9 mouse cellular contexts compared by ENCODE assay signal in the genomic region with DNA sequence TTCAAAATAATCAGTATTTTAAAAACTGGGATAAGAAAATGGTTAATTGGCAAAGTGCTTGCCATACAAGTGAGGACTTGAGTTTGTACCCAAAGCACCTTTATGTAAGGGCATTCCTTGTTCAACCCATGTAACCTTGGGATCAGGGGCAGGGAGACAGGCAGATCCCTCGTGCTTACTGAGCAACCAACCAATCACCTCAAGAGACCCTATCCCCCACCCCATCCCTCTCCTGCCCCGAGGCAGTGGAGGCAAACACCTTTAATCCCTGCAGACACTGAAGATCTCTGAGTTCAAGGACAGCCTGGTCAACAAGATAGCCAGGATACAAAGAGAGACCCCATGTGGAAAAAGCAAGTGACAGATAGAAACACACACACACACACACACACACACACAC. TPM values are rescaled to one million over a fixed set of nuclear protein-coding genes. Genes with fewer than 3 reads are reported as not detected.
A peak's percentile ranks its signal among the peaks of the same experiment; 100 is the strongest.
DNase-seq lines count a peak whose midpoint lies in the region; ATAC-seq and TF ChIP-seq lines count a peak whose summit lies in the region.
"Had no signal": no experiment of that assay in that cellular context is flagged by ENCODE, and none has a peak within 500 bp of the region (broad histone marks: within the 10 kb centered on the region; RNA-seq: fewer than 3 reads in every experiment).

No protein-coding gene starts in this region.

- no peaks in the 10 kb centered on the region for H3K27me3 ChIP-seq in heart, embryonic 16.5 days (ENCODE audit: control insufficient read depth, insufficient read depth, low read length)
- H3K27me3 ChIP-seq in intestine, embryonic 14.5 days (replicated peaks; ENCODE audit: control insufficient read depth, insufficient read depth, low read length), result no peaks in the 10 kb centered on the region
- no peaks in the 10 kb centered on the region for H3K27me3 ChIP-seq in midbrain, embryonic 14.5 days (ENCODE audit: control insufficient read depth, insufficient read depth, low read length)
- H3K27me3 ChIP-seq: Patski had no signal

- no peak for TF ChIP-seq CTCF in cortical plate, adult 2 months (IDR thresholded peaks at IDR 0.05; ENCODE audit: extremely low read depth, insufficient read depth, low read length)
- TF ChIP-seq CTCF in gastrocnemius, adult 2 months (IDR thresholded peaks at IDR 0.05), result no peak

- peak overlapping the region; percentile 78; the same call in 1 of the 2 replicates for H3K4me2 ChIP-seq in heart, embryonic 16.5 days (ENCODE audit: low read depth, low read length)
- peak overlapping the region; percentile 91 for H3K4me2 ChIP-seq in intestine, embryonic 14.5 days (ENCODE audit: low read length)
- peak overlapping the region; percentile 95 for H3K4me2 ChIP-seq in midbrain, embryonic 14.5 days (ENCODE audit: low read length)

- H3K9ac ChIP-seq in heart, embryonic 16.5 days (ENCODE audit: low read length), result no peak overlapping the region
- no peak overlapping the region for H3K9ac ChIP-seq in intestine, embryonic 14.5 days (ENCODE audit: low read length)
- H3K9ac ChIP-seq in midbrain, embryonic 14.5 days (replicated peaks; ENCODE audit: low read length), result no peak overlapping the region

- H3K27ac ChIP-seq in heart, embryonic 16.5 days (ENCODE audit: low read length), result no peak overlapping the region
- no peak overlapping the region for H3K27ac ChIP-seq in cortical plate, adult 2 months (ENCODE audit: insufficient read depth, low read length)
- no peak overlapping the region for H3K27ac ChIP-seq in intestine, embryonic 14.5 days (ENCODE audit: low read depth)
- H3K27ac ChIP-seq in midbrain, embryonic 14.5 days (replicated peaks; ENCODE audit: low read depth, low read length), result no peak overlapping the region
- no peak overlapping the region for H3K27ac ChIP-seq in gastrocnemius, adult 2 months

- no peak overlapping the region; the same call in 1 of the 2 replicates for H3K4me3 ChIP-seq in heart, embryonic 16.5 days (ENCODE audit: low read length)
- peak overlapping the region; percentile 66; the same call in 1 of the 2 replicates for H3K4me3 ChIP-seq in cortical plate, adult 2 months (ENCODE audit: insufficient read depth, low read length)
- H3K4me3 ChIP-seq in intestine, embryonic 14.5 days (ENCODE audit: low read depth, low read length), result peak overlapping the region; percentile 59; the same call in 1 of the 2 replicates
- peak overlapping the region; percentile 77; the same call in 1 of the 2 replicates for H3K4me3 ChIP-seq in midbrain, embryonic 14.5 days (replicated peaks; ENCODE audit: low read depth, low read length)
- H3K4me3 ChIP-seq in gastrocnemius, adult 2 months, result no peak overlapping the region

- peaks cover 6% of the 10 kb centered on the region for H3K9me3 ChIP-seq in heart, embryonic 16.5 days (replicated peaks; ENCODE audit: control insufficient read depth, low read length)
- 0 out of 2 replicates have a peak, but pooled peaks cover 6% of the 10 kb centered on the region for H3K9me3 ChIP-seq in intestine, embryonic 14.5 days (ENCODE audit: control insufficient read depth, low read length)
- H3K9me3 ChIP-seq in midbrain, embryonic 14.5 days (ENCODE audit: control insufficient read depth, low read length), result 0 out of 2 replicates have a peak, but pooled peaks cover 3% of the 10 kb centered on the region

- peaks cover 16% of the 10 kb centered on the region for H3K4me1 ChIP-seq in heart, embryonic 16.5 days (ENCODE audit: control insufficient read depth, insufficient read depth, low read length)
- H3K4me1 ChIP-seq in cortical plate, adult 2 months (ENCODE audit: control insufficient read depth, insufficient read depth, low read length), result no peaks in the 10 kb centered on the region
- H3K4me1 ChIP-seq in intestine, embryonic 14.5 days (replicated peaks; ENCODE audit: control insufficient read depth, insufficient read depth, low read length), result peaks cover 10% of the 10 kb centered on the region; the same call in 1 of the 2 replicates
- H3K4me1 ChIP-seq in midbrain, embryonic 14.5 days (ENCODE audit: control insufficient read depth, insufficient read depth, low read length), result peaks cover 12% of the 10 kb centered on the region

- TF ChIP-seq POLR2A in cortical plate, adult 2 months (IDR thresholded peaks at IDR 0.05; ENCODE audit: extremely low read depth, insufficient read depth, low read length), result no peak

- H3K36me3 ChIP-seq in heart, embryonic 16.5 days (ENCODE audit: control insufficient read depth, insufficient read depth), result peaks cover 12% of the 10 kb centered on the region; the same call in 1 of the 2 replicates
- H3K36me3 ChIP-seq in intestine, embryonic 14.5 days (ENCODE audit: control insufficient read depth, insufficient read depth, low read length), result 0 out of 2 replicates have a peak, but pooled peaks cover 8% of the 10 kb centered on the region
- H3K36me3 ChIP-seq in midbrain, embryonic 14.5 days (ENCODE audit: control insufficient read depth, insufficient read depth, low read length), result 0 out of 2 replicates have a peak, but pooled peaks cover 7% of the 10 kb centered on the region

- 58% methylated on average over 2 of the region's 2 CpGs for WGBS in heart, embryonic 16.5 days
- 49% methylated on average over 2 of the region's 2 CpGs for WGBS in intestine, embryonic 14.5 days
- 59% methylated on average over 2 of the region's 2 CpGs for WGBS in midbrain, embryonic 14.5 days

- no peak for DNase-seq in heart, postnatal 25 days (ENCODE audit: low spot score)
- no peak for DNase-seq in intestine, embryonic 14.5 days (ENCODE audit: low spot score)
- no peak for DNase-seq in midbrain, embryonic 14.5 days
- DNase-seq in gastrocnemius, adult 2 months, result no peak
- no peak for DNase-seq in ovary, postnatal 14 days (ENCODE audit: low spot score)
- DNase-seq in left cerebral cortex, postnatal 36 days (ENCODE audit: low spot score in 2 of 2), result no peak

- ATAC-seq in heart, embryonic 16.5 days (replicated peaks; ENCODE audit: extremely low read depth, insufficient read depth, low FRiP score), result no peak
- no peak for ATAC-seq in intestine, embryonic 14.5 days (replicated peaks; ENCODE audit: low FRiP score, low TSS enrichment, low read depth)
- no peak for ATAC-seq in midbrain, embryonic 14.5 days (ENCODE audit: low FRiP score, low TSS enrichment)
- ATAC-seq: Patski had no signal

- intact Hi-C loops in heart, postnatal 25 days (cut with DNase I), result no loop called here
- intact Hi-C loops in gastrocnemius, adult 2 months (cut with DNase I), result no loop called here
- intact Hi-C loops in left cerebral cortex, postnatal 36 days (cut with DNase I), result no loop called here

RNA-seq across cellular contexts. Expression of gene L2hgdh, which starts 1.3 kb away (rescaled TPM):
- polyA plus RNA-seq in heart, embryonic 16.5 days (2015; fragmentation: Nextera tagmentation; extraction: Ambion mirVana), result 18.4 and 18.5 TPM in 2 replicates
- total RNA-seq in heart, postnatal 25 days (2021), result 10 to 100 TPM; 41.7 to 47.7 TPM
- polyA plus RNA-seq in cortical plate, adult 2 months (2012; rRNA removed), result 11.8 and 12.3 TPM in 2 replicates
- 18.4 and 19.3 TPM in 2 replicates for polyA plus RNA-seq in intestine, embryonic 14.5 days (2014; fragmentation: Nextera tagmentation; extraction: Ambion mirVana)
- 9.8 and 10.8 TPM in 2 replicates for polyA plus RNA-seq in midbrain, embryonic 14.5 days (2014; fragmentation: Nextera tagmentation; extraction: Ambion mirVana)
- 10 to 100 TPM; 38.7 to 39.6 TPM for total RNA-seq in gastrocnemius, adult 2 months (2021)
- total RNA-seq in left cerebral cortex, postnatal 36 days (2021), result 10 to 100 TPM; 15.4 to 18.6 TPM

RNA-seq across cellular contexts. Expression of gene Atp5s, which starts 1.4 kb away (rescaled TPM):
- polyA plus RNA-seq in heart, embryonic 16.5 days (2015; fragmentation: Nextera tagmentation; extraction: Ambion mirVana), result 35.4 and 39.2 TPM in 2 replicates
- total RNA-seq in heart, postnatal 25 days (2021), result 10 to 100 TPM; 27.6 to 28.3 TPM
- polyA plus RNA-seq in cortical plate, adult 2 months (2012; rRNA removed), result 30.2 and 34.9 TPM in 2 replicates
- 31.7 and 33.3 TPM in 2 replicates for polyA plus RNA-seq in intestine, embryonic 14.5 days (2014; fragmentation: Nextera tagmentation; extraction: Ambion mirVana)
- polyA plus RNA-seq in midbrain, embryonic 14.5 days (2014; fragmentation: Nextera tagmentation; extraction: Ambion mirVana), result 31.8 and 37.8 TPM in 2 replicates
- total RNA-seq in gastrocnemius, adult 2 months (2021), result 10 to 100 TPM; 20.1 to 24.4 TPM
- 10 to 100 TPM; 32.0 to 34.7 TPM for total RNA-seq in left cerebral cortex, postnatal 36 days (2021)

RNA-seq across cellular contexts. Expression of gene Sos2, which starts 41.7 kb away (rescaled TPM):
- polyA plus RNA-seq in heart, embryonic 16.5 days (2015; fragmentation: Nextera tagmentation; extraction: Ambion mirVana), result 7.1 and 7.6 TPM in 2 replicates
- 10 to 100 TPM; 34.9 to 40.3 TPM for total RNA-seq in heart, postnatal 25 days (2021)
- 32.1 and 35.0 TPM in 2 replicates for polyA plus RNA-seq in cortical plate, adult 2 months (2012; rRNA removed)
- 10.6 and 14.6 TPM in 2 replicates for polyA plus RNA-seq in intestine, embryonic 14.5 days (2014; fragmentation: Nextera tagmentation; extraction: Ambion mirVana)
- 14.2 and 15.0 TPM in 2 replicates for polyA plus RNA-seq in midbrain, embryonic 14.5 days (2014; fragmentation: Nextera tagmentation; extraction: Ambion mirVana)
- 10 to 100 TPM; 45.1 to 55.4 TPM for total RNA-seq in gastrocnemius, adult 2 months (2021)
- 10 to 100 TPM; 30.8 to 33.7 TPM for total RNA-seq in left cerebral cortex, postnatal 36 days (2021)

Comparison
In these comparisons a context has a peak if more than half of its experiments do, and no peak if none do; other contexts are left out.
1. H3K4me3 ChIP-seq: peak in cortical plate, adult 2 months (single experiment), intestine, embryonic 14.5 days (single experiment) and midbrain, embryonic 14.5 days (single experiment); none in heart, embryonic 16.5 days (single experiment) and gastrocnemius, adult 2 months (single experiment).
2. Peak in every context shown above with its lines, with median percentiles within 50 percentile points of each other: H3K4me2 ChIP-seq.